Mouse (Mus musculus) erythroblast, adult 5-6 weeks (primary cell): ENCODE results near the gene Klhl10. TPM values are rescaled to one million over a fixed set of nuclear protein-coding genes. Genes with fewer than 3 reads are reported as not detected.
A peak's percentile ranks its signal among the peaks of the same experiment; 100 is the strongest.

Experiments
- ATAC-seq: replicated peaks from 2 replicates; pipeline ENCODE4 v1.8.0; 2016; ENCODE audit warnings: moderate number of reproducible peaks, mild to moderate bottlenecking, moderate TSS enrichment, inconsistent platforms; ENCODE audit not compliant: poor library complexity, low FRiP score, severe bottlenecking
- total RNA-seq, 2 experiments: library from RNA; stranded (forward) in 1 of 2; stranded (reverse) in 1 of 2; fragments of 150-400 nt in 1 of 2; fragments of 200-764, 138-1000 nt in 1 of 2; gene quantifications; 2 replicates each; pipeline versions ENCODE4 v1.2.3 to v1.2.4; 2015 to 2017; ENCODE audit warnings: low replicate concordance in 2 of 2

Klhl10 gene
- total RNA-seq (2015; ENCODE audit: low replicate concordance) (not detected in 2 replicates), total RNA-seq (2017; ENCODE audit: low replicate concordance) (not detected in 2 replicates)

- no peak for ATAC-seq
Observed at GRCm38 (mm10) chr11:100441797-100442196, at the start of gene Klhl10, which contains the start of gene Nt5c3b. Gene Klhl10, plus strand, starts transcription at chr11:100441917. Gene Nt5c3b, minus strand, starts transcription at chr11:100441808.

- ATAC-seq, result no peak
Observed at GRCm38 (mm10) chr11:100392958-100393357, 48.8 kb upstream of the Klhl10 start.

GRCm38 (mm10) chr11:100393733-100394132 lies 48.0 kb upstream of the Klhl10 start:
- no peak for ATAC-seq

GRCm38 (mm10) chr11:100394353-100395074 lies 47.2 kb upstream of the Klhl10 start:
- no peak for ATAC-seq

- no peak for ATAC-seq
Observed at GRCm38 (mm10) chr11:100395200-100395599, 46.5 kb upstream of the Klhl10 start.

- ATAC-seq, result no peak
Observed at GRCm38 (mm10) chr11:100395861-100396631, 45.7 kb upstream of the Klhl10 start.

- ATAC-seq, result no peak
Observed at GRCm38 (mm10) chr11:100396886-100397599, 44.7 kb upstream of the Klhl10 start.

GRCm38 (mm10) chr11:100397600-100398389 lies 43.9 kb upstream of the Klhl10 start, which contains the start of gene Jup:
Gene Jup, minus strand, starts transcription at chr11:100397763.
- 0 out of 2 replicates have a peak, but pooled peaks have one; percentile 29 for ATAC-seq

GRCm38 (mm10) chr11:100398517-100398916 lies 43.2 kb upstream of the Klhl10 start:
- ATAC-seq, result no peak

- ATAC-seq, result no peak
Observed at GRCm38 (mm10) chr11:100399320-100399719, 42.4 kb upstream of the Klhl10 start.

- ATAC-seq, result no peak
Observed at GRCm38 (mm10) chr11:100399727-100400538, 41.8 kb upstream of the Klhl10 start.

- ATAC-seq, result no peak
Observed at GRCm38 (mm10) chr11:100400842-100401241, 40.9 kb upstream of the Klhl10 start.

- ATAC-seq, result no peak
Observed at GRCm38 (mm10) chr11:100402240-100402639, 39.5 kb upstream of the Klhl10 start.

- no peak for ATAC-seq
Observed at GRCm38 (mm10) chr11:100402682-100403081, 39.0 kb upstream of the Klhl10 start.

- no peak for ATAC-seq
Observed at GRCm38 (mm10) chr11:100403445-100404134, 38.1 kb upstream of the Klhl10 start.

GRCm38 (mm10) chr11:100404456-100405074 lies 37.2 kb upstream of the Klhl10 start:
- ATAC-seq, result no peak

GRCm38 (mm10) chr11:100406273-100406672 lies 35.4 kb upstream of the Klhl10 start:
- no peak for ATAC-seq
